Mouse (Mus musculus) right cerebral cortex, adult 18-20 months (tissue): ENCODE measurements around the gene Icam4.
A peak's percentile ranks its signal among the peaks of the same experiment; 100 is the strongest.
"Not testable (repeated sequence)": the region's sequence is repeated elsewhere in the genome, so short reads cannot be mapped to it uniquely, and the experiment has no call there.

Experiments used
- DNase-seq: peaks from one replicate; pipeline ENCODE4 v3.0.0; 2022; ENCODE audit warnings: mixed read lengths

Icam4 gene

DNA sequence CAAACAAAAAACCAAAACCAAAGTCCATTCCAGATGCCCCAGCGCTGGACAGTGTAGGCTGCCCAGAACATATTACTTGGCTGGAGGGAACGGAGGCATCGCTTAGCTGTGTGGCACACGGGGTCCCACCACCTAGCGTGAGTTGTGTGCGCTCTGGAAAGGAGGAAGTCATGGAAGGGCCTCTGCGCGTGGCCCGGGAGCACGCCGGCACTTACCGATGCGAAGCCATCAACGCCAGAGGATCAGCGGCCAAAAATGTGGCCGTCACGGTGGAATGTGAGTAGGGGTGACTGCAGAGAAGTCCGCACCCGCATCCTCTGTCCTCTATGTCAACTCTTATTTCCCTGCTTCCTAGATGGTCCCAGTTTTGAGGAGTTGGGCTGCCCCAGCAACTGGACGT lies 7.0 kb downstream of the Icam4 start:
- DNase-seq: no peak

- DNase-seq: peak; percentile 29
Measured at GRCm38 (mm10) chr9:21036666-21037065, 7.5 kb downstream of the Icam4 start.

DNA sequence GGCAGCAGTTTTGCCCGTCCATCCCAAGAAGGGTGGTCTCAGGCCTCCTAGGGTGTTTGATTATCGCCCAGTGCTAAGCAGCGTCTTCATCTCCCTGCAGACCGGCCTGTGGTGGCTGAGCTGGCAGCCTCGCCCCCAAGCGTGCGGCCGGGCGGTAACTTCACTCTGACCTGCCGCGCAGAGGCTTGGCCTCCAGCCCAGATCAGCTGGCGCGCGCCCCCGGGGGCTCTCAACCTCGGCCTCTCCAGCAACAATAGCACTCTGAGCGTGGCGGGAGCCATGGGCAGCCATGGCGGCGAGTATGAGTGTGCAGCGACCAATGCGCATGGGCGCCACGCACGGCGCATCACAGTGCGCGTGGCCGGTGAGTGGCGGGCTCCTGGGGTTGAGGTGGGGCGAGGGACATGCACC lies 8.3 kb downstream of the Icam4 start:
- DNase-seq: peak; percentile 48

DNA sequence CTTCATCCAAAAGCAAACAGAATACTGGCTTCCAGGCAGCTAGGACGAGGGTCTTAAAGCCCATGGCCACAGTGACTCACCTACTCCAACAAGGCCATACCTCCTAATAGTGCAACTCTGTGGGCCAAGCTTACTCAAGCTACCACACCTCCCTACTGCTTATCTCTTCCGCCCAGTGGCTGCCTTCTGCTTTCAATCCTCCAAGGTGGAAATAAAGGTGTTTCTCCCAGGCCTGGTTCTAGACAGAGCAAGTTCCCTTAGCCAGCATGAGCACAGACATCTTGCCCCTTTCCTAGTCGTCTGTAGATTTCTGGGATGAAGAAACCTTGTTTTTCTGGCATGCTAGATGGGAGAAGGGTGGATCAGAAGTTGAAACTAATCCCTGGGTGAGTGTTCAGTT lies 10.6 kb downstream of the Icam4 start:
- DNase-seq: no peak

DNA sequence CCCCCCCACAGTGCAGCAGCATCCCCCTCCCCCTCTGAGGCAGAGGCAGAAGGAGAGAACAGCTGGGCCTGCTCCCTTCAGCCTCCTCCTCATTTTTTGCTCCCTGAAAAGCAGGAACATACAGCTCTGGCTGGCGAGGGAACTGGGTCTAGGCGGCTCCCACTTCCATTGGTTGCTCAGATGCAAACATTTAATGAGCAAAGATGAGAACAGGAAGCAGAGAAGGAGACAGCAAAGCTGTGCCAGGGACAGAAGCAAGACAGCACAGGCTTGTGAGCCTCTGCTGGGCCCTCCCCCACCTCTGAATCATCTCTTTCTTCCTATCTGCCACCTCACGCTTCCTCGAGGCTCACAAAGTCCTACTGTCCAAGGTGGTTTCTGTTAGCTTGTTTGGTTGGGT lies 12.1 kb downstream of the Icam4 start:
- DNase-seq: peak; percentile 93

- no peak for DNase-seq
Measured at GRCm38 (mm10) chr9:21043563-21043962, 14.4 kb downstream of the Icam4 start.

GRCm38 (mm10) chr9:21044785-21045184 lies 15.6 kb downstream of the Icam4 start:
- DNase-seq: not testable (repeated sequence)

DNA sequence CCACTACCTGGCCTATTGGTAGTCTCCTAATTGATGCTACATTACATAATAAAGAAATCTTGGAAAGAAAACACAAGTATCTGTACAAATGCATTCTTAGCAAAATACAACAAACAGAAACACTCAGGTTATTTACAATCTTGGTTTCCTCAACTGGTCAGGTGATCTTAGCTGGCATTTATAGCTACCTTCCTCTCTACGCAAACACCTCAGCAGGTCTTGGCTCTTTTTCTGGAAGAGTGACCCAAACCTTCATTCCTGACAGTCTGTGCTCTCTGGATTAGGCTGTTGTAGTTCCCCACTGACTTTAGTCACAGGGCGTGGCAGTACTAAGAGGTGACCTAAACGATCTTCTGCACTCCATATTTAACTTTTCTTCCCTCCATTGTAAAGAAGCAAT lies 16.1 kb downstream of the Icam4 start:
- DNase-seq: no peak

- DNase-seq: no peak
Measured at GRCm38 (mm10) chr9:21051578-21051977, 22.4 kb downstream of the Icam4 start.

GRCm38 (mm10) chr9:21062928-21063327 lies 33.8 kb downstream of the Icam4 start:
- peak; percentile 89 for DNase-seq

GRCm38 (mm10) chr9:21067006-21067684 lies 38.0 kb downstream of the Icam4 start, which contains the start of gene Zglp1:
Gene Zglp1 (minus strand): TSS chr9:21067093.
- DNase-seq: no peak

DNA sequence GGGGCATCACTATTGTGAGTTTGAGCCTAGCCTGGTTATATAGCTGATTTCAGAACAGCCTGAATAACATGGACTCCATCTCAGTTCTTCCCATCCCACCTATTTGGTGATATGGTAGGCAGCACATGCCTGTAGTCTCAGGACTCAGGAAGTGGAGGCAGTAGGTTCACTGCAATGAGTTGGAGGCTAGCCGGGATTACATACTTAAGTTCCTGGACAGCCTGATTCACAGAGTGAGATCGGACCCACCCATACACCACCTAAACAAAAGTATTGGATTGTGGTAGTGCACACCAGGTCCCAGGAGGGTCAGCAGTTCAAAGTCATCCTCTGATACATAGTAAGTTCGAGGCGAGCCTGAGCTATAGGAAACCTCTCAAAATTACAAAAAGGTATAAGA lies 43.5 kb downstream of the Icam4 start:
- no peak for DNase-seq

- DNase-seq: peak; percentile 94
Measured at GRCm38 (mm10) chr9:21073044-21073840, 44.1 kb downstream of the Icam4 start, which contains the start of the genes Gm49373 and Fdx1l. Gene Gm49373 (minus strand): TSS chr9:21073096. Gene Fdx1l (minus strand): TSS chr9:21073614.

- DNase-seq: no peak
Measured at GRCm38 (mm10) chr9:21074173-21074572, 45.0 kb downstream of the Icam4 start.

DNA sequence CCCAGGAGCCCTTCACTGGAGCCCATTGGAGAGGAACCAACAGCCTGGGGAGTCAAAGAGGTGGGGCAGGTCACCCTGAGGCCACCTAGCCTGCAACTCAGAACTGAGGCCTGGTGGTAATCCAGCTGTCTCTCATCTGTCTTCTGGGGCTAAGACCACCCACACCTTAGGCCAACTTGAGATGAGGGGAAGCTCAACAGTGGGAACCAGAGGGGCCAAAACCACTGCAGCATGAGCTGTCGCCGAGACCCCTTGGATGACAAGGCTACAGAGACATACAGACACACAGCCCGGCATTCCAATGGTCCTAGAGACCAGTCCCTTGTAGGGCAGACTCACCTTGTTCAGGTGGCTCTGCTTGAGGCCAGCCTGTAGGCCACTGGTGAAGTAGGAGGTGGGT lies 46.5 kb downstream of the Icam4 start:
- DNase-seq: no peak
